Mouse (Mus musculus): ENCODE data around the gene Kdelr2.

DNA sequence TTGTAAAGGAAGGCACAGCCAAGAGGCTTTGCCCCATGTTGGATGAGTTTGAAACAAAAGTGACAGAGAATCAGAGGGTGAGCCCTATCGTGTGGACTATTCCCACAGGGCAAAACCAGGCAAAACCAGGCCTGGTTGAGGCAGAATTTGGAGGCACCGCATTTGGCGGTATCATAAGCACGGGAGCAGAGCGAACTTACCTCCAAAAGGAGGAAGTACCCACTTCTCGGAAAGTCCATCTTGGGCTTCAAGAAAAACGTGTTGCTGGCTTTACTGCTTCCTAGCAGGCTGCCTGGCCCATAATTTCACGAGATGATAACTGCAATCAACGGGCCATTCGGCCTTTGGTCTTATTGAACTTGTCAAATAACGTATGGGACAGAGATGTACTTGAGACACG lies 38.1 kb downstream of the Kdelr2 start:
- TF ChIP-seq CHD2 (IDR thresholded peaks at IDR 0.05; ENCODE audit: low read depth, low read length): no peak
- TF ChIP-seq MAFK (IDR thresholded peaks at IDR 0.05; ENCODE audit: insufficient read depth, low read depth, low read length): no peak
- TF ChIP-seq HCFC1 (IDR thresholded peaks at IDR 0.05; ENCODE audit: borderline replicate concordance, insufficient read depth, low read length): no peak
- no peak for TF ChIP-seq ZC3H11A (IDR thresholded peaks at IDR 0.05; ENCODE audit: borderline replicate concordance, low read depth, low read length)

Data from ES-E14 (cell line).